Mouse (Mus musculus) myocyte (in vitro differentiated cells): ENCODE measurements around the gene Asic2.
A peak's percentile ranks its signal among the peaks of the same experiment; 100 is the strongest.

ENCODE experiments used
- E2F4 ChIP-seq: IDR thresholded peaks from one replicate; pipeline ENCODE4 v1.6.1; 2011; ENCODE audit warnings: mild to moderate bottlenecking, control low read depth, moderate library complexity; ENCODE audit not compliant: insufficient read depth
- MAX ChIP-seq: IDR thresholded peaks from one replicate; pipeline ENCODE4 v1.6.1; 2011; ENCODE audit warnings: low read depth, mild to moderate bottlenecking, control low read depth
- MYOG ChIP-seq, 3 experiments: IDR thresholded peaks; one replicate each; pipeline ENCODE4 v1.6.1; 2011; ENCODE audit warnings: control low read depth in 2 of 3, low read depth in 2 of 3, mild to moderate bottlenecking in 2 of 3; ENCODE audit not compliant: insufficient read length in 2 of 3, control insufficient read depth in 1 of 3, insufficient read depth in 1 of 3
- POLR2A ChIP-seq: IDR thresholded peaks from one replicate; pipeline ENCODE4 v1.6.1; 2011; ENCODE audit warnings: low read depth, mild to moderate bottlenecking, control low read depth, moderate library complexity; ENCODE audit not compliant: insufficient read length
- POLR2AphosphoS2 ChIP-seq: IDR thresholded peaks from one replicate; pipeline ENCODE4 v1.6.1; 2011; ENCODE audit warnings: low read depth, control low read depth; ENCODE audit not compliant: insufficient read length
- TCF12 ChIP-seq: IDR thresholded peaks from one replicate; pipeline ENCODE4 v1.6.1; 2011; ENCODE audit warnings: mild to moderate bottlenecking, control low read depth; ENCODE audit not compliant: poor library complexity, insufficient read depth, severe bottlenecking
- TCF3 ChIP-seq: IDR thresholded peaks from one replicate; pipeline ENCODE4 v1.6.1; 2011; ENCODE audit warnings: low read depth, control low read depth; ENCODE audit not compliant: insufficient read length

GRCm38 (mm10) chr11:81418027-81418426 lies 550.2 kb downstream of the Asic2 start:
- peak in 1 of 3 experiments; percentile 20 for TF ChIP-seq MYOG (IDR thresholded peaks at IDR 0.05; ENCODE audit: control insufficient read depth in 1 of 3, insufficient read depth in 1 of 3, insufficient read length in 2 of 3, low read depth in 2 of 3)
- no peak for TF ChIP-seq POLR2A
- TF ChIP-seq POLR2AphosphoS2: no peak
- TF ChIP-seq TCF12: peak; percentile 21
- TF ChIP-seq MAX: no peak
- no peak for TF ChIP-seq E2F4
- no peak for TF ChIP-seq TCF3
